ENCODE assay signal across 19 mouse cellular contexts in genomic region chr11:116326963-116327603, GRCm38 (mm10). TPM values are rescaled to one million over a fixed set of nuclear protein-coding genes. Genes with fewer than 3 reads are reported as not detected.
DNase-seq lines count a peak whose midpoint lies in the region; ATAC-seq lines count a peak whose summit lies in the region.
"Had no signal": no experiment of that assay in that cellular context is flagged by ENCODE, and none has a peak within 500 bp of the region (broad histone marks: within the 10 kb centered on the region; RNA-seq: fewer than 3 reads in every experiment).

No protein-coding gene starts in this region.

- WGBS in stomach, embryonic 16.5 days, result 66% methylated on average over 7 of the region's 7 CpGs

- peak; percentile 27; the same call in 1 of the 2 replicates for ATAC-seq in stomach, embryonic 16.5 days (ENCODE audit: insufficient read depth, low FRiP score)
- ATAC-seq: activated CD4-positive, CD25-positive, alpha-beta regulatory T cell, adult 4 months had no signal

- peak; percentile 16 for DNase-seq in kidney, postnatal 10 days
- DNase-seq in kidney, adult 18-20 months, result no peak
- DNase-seq in urinary bladder, adult 18-20 months (ENCODE audit: low spot score in 2 of 2), result peak; percentile 52 to 84
- DNase-seq in urinary bladder, postnatal 10 days (ENCODE audit: low spot score), result no peak
- DNase-seq in T-cell, adult 2 months (ENCODE audit: low spot score), result no peak
- no peak for DNase-seq in retina, embryonic 14.5 days (ENCODE audit: low spot score)
- DNase-seq: adrenal gland, postnatal 36 days; B cell, adult 2 months; cerebellum, postnatal 14 days; gastrocnemius, postnatal 25 days; heart, postnatal 10 days; layer of hippocampus, adult 9-11 months; lung, postnatal 10 days; right cerebral cortex, postnatal 14 days; thymus, adult 18-20 months had no signal

- H3K27ac ChIP-seq in stomach, embryonic 16.5 days (ENCODE audit: low read length), result no peak overlapping the region
- H3K27ac ChIP-seq: midbrain, embryonic 12.5 days had no signal

- no peak overlapping the region for H3K9ac ChIP-seq in stomach, embryonic 16.5 days (ENCODE audit: low read length)
- H3K9ac ChIP-seq: midbrain, embryonic 12.5 days had no signal

- H3K4me2 ChIP-seq in stomach, embryonic 16.5 days (ENCODE audit: low read depth, low read length), result no peak overlapping the region
- H3K4me2 ChIP-seq: liver, embryonic 11.5 days; midbrain, embryonic 12.5 days had no signal

- H3K9me3 ChIP-seq in stomach, embryonic 16.5 days (replicated peaks; ENCODE audit: control insufficient read depth, low read length), result no peaks in the 10 kb centered on the region
- H3K9me3 ChIP-seq: midbrain, embryonic 12.5 days had no signal

- no peaks in the 10 kb centered on the region for H3K27me3 ChIP-seq in stomach, embryonic 16.5 days (ENCODE audit: control insufficient read depth, insufficient read depth, low read length)

- H3K36me3 ChIP-seq in stomach, embryonic 16.5 days (ENCODE audit: control insufficient read depth, insufficient read depth, low read length), result no peaks in the 10 kb centered on the region
- H3K36me3 ChIP-seq: midbrain, embryonic 12.5 days had no signal

- H3K4me1 ChIP-seq in stomach, embryonic 16.5 days (ENCODE audit: control insufficient read depth, insufficient read depth, low read length), result peaks cover 12% of the 10 kb centered on the region

- no peak overlapping the region for H3K4me3 ChIP-seq in stomach, embryonic 16.5 days (replicated peaks; ENCODE audit: low read length)
- H3K4me3 ChIP-seq: midbrain, embryonic 12.5 days had no signal

RNA-seq across cellular contexts. Expression of gene Foxj1, which starts 8.1 kb away (rescaled TPM):
- polyA plus RNA-seq in stomach, embryonic 16.5 days (2015; fragmentation: Nextera tagmentation; extraction: Ambion mirVana), result 0.39 and 0.41 TPM in 2 replicates
- polyA plus RNA-seq: activated CD4-positive, CD25-positive, alpha-beta regulatory T cell, adult 4 months had no signal

RNA-seq across cellular contexts. Expression of gene Exoc7, which starts 20.1 kb away (rescaled TPM):
- polyA plus RNA-seq in stomach, embryonic 16.5 days (2015; fragmentation: Nextera tagmentation; extraction: Ambion mirVana), result 56.8 and 58.4 TPM in 2 replicates

RNA-seq across cellular contexts. Expression of gene Galr2, which starts 46.3 kb away (rescaled TPM):
- 0.26 and 0.45 TPM in 2 replicates for polyA plus RNA-seq in stomach, embryonic 16.5 days (2015; fragmentation: Nextera tagmentation; extraction: Ambion mirVana)
- polyA plus RNA-seq: activated CD4-positive, CD25-positive, alpha-beta regulatory T cell, adult 4 months had no signal

RNA-seq across cellular contexts. Expression of gene Srp68, which starts 53.1 kb away (rescaled TPM):
- polyA plus RNA-seq in stomach, embryonic 16.5 days (2015; fragmentation: Nextera tagmentation; extraction: Ambion mirVana), result 85.5 and 89.4 TPM in 2 replicates

Comparison
In these comparisons a context has a peak if more than half of its experiments do, and no peak if none do; other contexts are left out.
1. DNase-seq: peak in kidney, postnatal 10 days (single experiment) and urinary bladder, adult 18-20 months (2 of 2); none in kidney, adult 18-20 months (single experiment), urinary bladder, postnatal 10 days (single experiment), T-cell, adult 2 months (single experiment) and retina, embryonic 14.5 days (single experiment).